Comparison of ENCODE assay signal across 13 mouse cellular contexts in the genomic region with DNA sequence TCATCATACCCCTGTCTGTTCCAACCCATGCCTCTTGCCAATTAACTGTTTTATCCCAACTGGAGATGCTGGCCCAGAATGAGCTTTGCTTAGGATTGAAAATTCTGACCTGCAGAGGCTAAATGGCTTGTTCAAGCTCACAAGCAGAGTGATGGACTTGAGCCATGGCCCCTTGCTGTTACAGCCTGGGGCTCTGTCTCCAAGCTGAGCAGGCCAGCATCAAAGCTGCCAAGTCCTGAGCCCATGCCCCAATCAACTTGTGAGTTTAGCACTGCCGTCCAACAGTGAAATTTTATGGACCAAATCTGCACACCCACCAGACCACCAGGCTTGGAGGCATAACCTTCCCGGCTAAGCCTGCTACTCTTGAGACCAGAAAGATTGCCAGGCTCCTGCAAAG.
DNase-seq lines count a peak whose midpoint lies in the region; ATAC-seq and TF ChIP-seq lines count a peak whose summit lies in the region.
"Had no signal": no experiment of that assay in that cellular context is flagged by ENCODE, and none has a peak within 500 bp of the region (broad histone marks: within the 10 kb centered on the region; RNA-seq: fewer than 3 reads in every experiment).

No protein-coding gene starts in this region.

- H3K36me3 ChIP-seq in forebrain, embryonic 14.5 days (ENCODE audit: control insufficient read depth, insufficient read depth, low read length): peaks cover 12% of the 10 kb centered on the region
- peaks cover 34% of the 10 kb centered on the region for H3K36me3 ChIP-seq in midbrain, embryonic 10.5 days

- 14% methylated on average over 2 of the region's 2 CpGs for WGBS in forebrain, embryonic 14.5 days
- 51% methylated on average over 2 of the region's 2 CpGs for WGBS in midbrain, embryonic 10.5 days

- H3K4me3 ChIP-seq in forebrain, embryonic 14.5 days (ENCODE audit: low read depth, low read length): peak overlapping the region; percentile 25
- peak overlapping the region; percentile 40; the same call in 1 of the 2 replicates for H3K4me3 ChIP-seq in midbrain, embryonic 10.5 days
- H3K4me3 ChIP-seq: heart, embryonic 13.5 days; myocyte had no signal

- ATAC-seq in forebrain, embryonic 14.5 days: no peak; the same call in 1 of the 2 replicates
- ATAC-seq: lung, postnatal 0 days had no signal

- H3K27me3 ChIP-seq in forebrain, embryonic 14.5 days (replicated peaks; ENCODE audit: control insufficient read depth, insufficient read depth, low read length): no peaks in the 10 kb centered on the region
- H3K27me3 ChIP-seq in midbrain, embryonic 10.5 days (ENCODE audit: low read depth, poor library complexity, severe bottlenecking): peaks cover 49% of the 10 kb centered on the region
- H3K27me3 ChIP-seq: heart, embryonic 13.5 days had no signal

- no peak overlapping the region; the same call in 1 of the 2 replicates for H3K9ac ChIP-seq in forebrain, embryonic 14.5 days (ENCODE audit: low read length)
- H3K9ac ChIP-seq: heart, embryonic 13.5 days had no signal

- no peak for TF ChIP-seq CTCF in brain, embryonic 14.5 days (IDR thresholded peaks at IDR 0.05; ENCODE audit: borderline replicate concordance, extremely low read depth, insufficient read depth, insufficient read length)

- H3K4me2 ChIP-seq in forebrain, embryonic 14.5 days (ENCODE audit: low read length): peak overlapping the region; percentile 75
- H3K4me2 ChIP-seq: heart, embryonic 13.5 days had no signal

- no peak for TF ChIP-seq POLR2A in brain, embryonic 14.5 days (IDR thresholded peaks at IDR 0.05; ENCODE audit: borderline replicate concordance, extremely low read depth, insufficient read depth, insufficient read length, poor library complexity, severe bottlenecking)

- no peak overlapping the region for H3K27ac ChIP-seq in forebrain, embryonic 14.5 days (ENCODE audit: low read depth, low read length)
- 0 out of 2 replicates have a peak overlapping the region, but pooled peaks have one; percentile 23 for H3K27ac ChIP-seq in midbrain, embryonic 10.5 days (replicated peaks)
- H3K27ac ChIP-seq: heart, embryonic 13.5 days had no signal

- DNase-seq in brain, embryonic 14.5 days (ENCODE audit: low read depth): peak; percentile 92
- DNase-seq in cerebellum, adult 18-20 months: peak; percentile 27 to 47
- peak; percentile 79 for DNase-seq in forebrain, embryonic 14.5 days (ENCODE audit: low spot score)
- no peak for DNase-seq in midbrain, embryonic 10.5 days (ENCODE audit: low spot score)
- no peak for DNase-seq in ovary, postnatal 36 days (ENCODE audit: low spot score)
- no peak for DNase-seq in testis, postnatal 14 days (ENCODE audit: low spot score)
- DNase-seq in thymus, postnatal 36 days: no peak
- DNase-seq: kidney, adult 18-20 months; layer of hippocampus, adult 9-11 months; right cerebral cortex, postnatal 25 days had no signal

- peaks cover 70% of the 10 kb centered on the region for H3K4me1 ChIP-seq in forebrain, embryonic 14.5 days (ENCODE audit: control insufficient read depth, insufficient read depth, low read length)
- peaks cover 97% of the 10 kb centered on the region for H3K4me1 ChIP-seq in midbrain, embryonic 10.5 days

- H3K9me3 ChIP-seq in forebrain, embryonic 14.5 days (replicated peaks; ENCODE audit: control insufficient read depth, low read length): no peaks in the 10 kb centered on the region
- H3K9me3 ChIP-seq in midbrain, embryonic 10.5 days (replicated peaks): no peaks in the 10 kb centered on the region
- H3K9me3 ChIP-seq: heart, embryonic 13.5 days had no signal

Comparison
In these comparisons a context has a peak if more than half of its experiments do, and no peak if none do; other contexts are left out.
1. DNase-seq: peak in brain, embryonic 14.5 days (single experiment), cerebellum, adult 18-20 months (2 of 2) and forebrain, embryonic 14.5 days (single experiment); none in midbrain, embryonic 10.5 days (single experiment), ovary, postnatal 36 days (single experiment), testis, postnatal 14 days (single experiment) and thymus, postnatal 36 days (0 of 2).